10 mouse cellular contexts compared by ENCODE assay signal in the genomic region with DNA sequence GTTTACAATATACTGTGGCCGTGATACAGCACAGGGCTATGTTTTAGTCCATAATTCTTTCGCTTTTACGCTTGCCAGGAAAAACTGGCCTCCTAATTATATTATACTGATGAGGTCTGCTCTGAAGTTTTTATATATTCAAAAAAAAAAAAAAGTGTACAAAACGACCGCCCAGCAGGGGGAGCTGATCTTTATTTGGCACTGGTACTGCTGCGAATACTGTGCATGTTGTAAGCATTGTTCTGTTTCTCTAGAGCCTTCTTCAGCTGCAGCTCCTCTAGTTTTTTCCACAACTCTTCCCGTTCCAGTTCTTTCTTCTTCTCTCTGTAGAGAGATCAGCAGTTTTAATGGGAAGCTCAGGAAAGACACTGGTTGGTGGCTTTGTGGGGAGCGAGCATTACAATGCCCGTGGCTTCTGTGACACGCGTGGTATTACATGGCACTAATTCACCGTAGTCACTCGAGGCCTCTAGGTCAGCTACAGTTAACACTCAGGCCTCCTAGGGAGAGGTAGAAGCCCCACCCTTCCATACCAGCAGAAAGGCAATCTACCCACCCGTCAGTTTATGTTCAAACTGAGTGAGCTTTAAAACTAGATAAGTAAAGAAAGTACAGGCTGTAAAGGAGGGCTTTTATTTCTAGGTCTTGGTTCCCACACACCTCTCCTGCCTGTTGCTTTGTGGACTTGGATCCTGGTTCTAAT. TPM values are rescaled to one million over a fixed set of nuclear protein-coding genes. Genes with fewer than 3 reads are reported as not detected.
A peak's percentile ranks its signal among the peaks of the same experiment; 100 is the strongest.
DNase-seq lines count a peak whose midpoint lies in the region; ATAC-seq and TF ChIP-seq lines count a peak whose summit lies in the region.
"Had no signal": no experiment of that assay in that cellular context is flagged by ENCODE, and none has a peak within 500 bp of the region (broad histone marks: within the 10 kb centered on the region; RNA-seq: fewer than 3 reads in every experiment).

No protein-coding gene starts in this region.

- peak; percentile 47; the same call in 1 of the 2 replicates for ATAC-seq in forebrain, embryonic 16.5 days
- no peak for ATAC-seq in erythroid progenitor cell, adult 5-6 weeks (replicated peaks; ENCODE audit: low FRiP score, poor library complexity, severe bottlenecking)

- H3K27ac ChIP-seq in layer of hippocampus, adult 2 months = peak overlapping the region; percentile 68
- peak overlapping the region; percentile 27 for H3K27ac ChIP-seq in forebrain, embryonic 16.5 days (ENCODE audit: low read length)

- no peak overlapping the region for H3K4me3 ChIP-seq in layer of hippocampus, adult 2 months
- H3K4me3 ChIP-seq in forebrain, embryonic 16.5 days (replicated peaks; ENCODE audit: low read length) = no peak overlapping the region
- H3K4me3 ChIP-seq: erythroblast, embryonic 14.5 days; megakaryocyte, embryonic 14.5 days had no signal

- DNase-seq in layer of hippocampus, adult 2 months (ENCODE audit: low spot score in 2 of 2) = peak; percentile 48 to 58
- DNase-seq in layer of hippocampus, adult 9-11 months = no peak
- peak; percentile 52 for DNase-seq in ES-CJ7 (ENCODE audit: low read depth, low spot score)
- DNase-seq in brain, embryonic 14.5 days (ENCODE audit: low read depth) = peak; percentile 80
- DNase-seq in layer of hippocampus, adult 9-10 months (ENCODE audit: low spot score) = peak; percentile 20
- DNase-seq in naive thymus-derived CD4-positive, alpha-beta T cell, adult 2 months (ENCODE audit: low read depth) = peak; percentile 64

- H3K4me1 ChIP-seq in forebrain, embryonic 16.5 days (replicated peaks; ENCODE audit: control insufficient read depth, insufficient read depth, low read length) = peaks cover 4% of the 10 kb centered on the region

- TF ChIP-seq POLR2A in brain, embryonic 14.5 days (IDR thresholded peaks at IDR 0.05; ENCODE audit: borderline replicate concordance, extremely low read depth, insufficient read depth, insufficient read length, poor library complexity, severe bottlenecking) = no peak

- H3K4me2 ChIP-seq in forebrain, embryonic 16.5 days (ENCODE audit: low read length) = no peak overlapping the region

- 57% methylated on average over 14 of the region's 14 CpGs for WGBS in forebrain, embryonic 16.5 days

- TF ChIP-seq CTCF in layer of hippocampus, adult 2 months (conservative IDR thresholded peaks at IDR 0.05) = peak; percentile 80
- TF ChIP-seq CTCF in brain, embryonic 14.5 days (IDR thresholded peaks at IDR 0.05; ENCODE audit: borderline replicate concordance, extremely low read depth, insufficient read depth, insufficient read length) = peak; percentile 52; the same call in 1 of the 2 replicates

- H3K9me3 ChIP-seq in forebrain, embryonic 16.5 days (ENCODE audit: control insufficient read depth, low read length) = no peaks in the 10 kb centered on the region
- H3K9me3 ChIP-seq: megakaryocyte, embryonic 14.5 days had no signal

- H3K36me3 ChIP-seq in forebrain, embryonic 16.5 days (ENCODE audit: control insufficient read depth, insufficient read depth) = peaks cover 13% of the 10 kb centered on the region

- no peak overlapping the region for H3K9ac ChIP-seq in forebrain, embryonic 16.5 days (replicated peaks; ENCODE audit: low read depth, low read length)

- no peaks in the 10 kb centered on the region for H3K27me3 ChIP-seq in forebrain, embryonic 16.5 days (replicated peaks; ENCODE audit: control insufficient read depth, insufficient read depth, low read length)
- H3K27me3 ChIP-seq: megakaryocyte, embryonic 14.5 days had no signal

RNA-seq across cellular contexts. Expression of a gene that starts 27.2 kb away (rescaled TPM):
- 1 to 10 TPM; 8.0 to 8.7 TPM for total RNA-seq in layer of hippocampus, adult 2 months (2021)
- 30.7 and 35.6 TPM in 2 replicates for polyA plus RNA-seq in brain, embryonic 14.5 days (2012; rRNA removed)
- 54.0 and 56.3 TPM in 2 replicates for polyA plus RNA-seq in forebrain, embryonic 16.5 days (2015; fragmentation: Nextera tagmentation; extraction: Ambion mirVana)
- 20.5 and 34.4 TPM in 2 replicates for total RNA-seq in erythroid progenitor cell, adult 5-6 weeks (2015; ENCODE audit: low replicate concordance)
- 15.7 and 22.9 TPM in 2 replicates for total RNA-seq in erythroid progenitor cell, adult 5-6 weeks (2017; ENCODE audit: low replicate concordance)

RNA-seq across cellular contexts. Expression of a gene that starts 34.9 kb away (rescaled TPM):
- total RNA-seq in layer of hippocampus, adult 2 months (2021) = 10 to 100 TPM; 61.5 to 70.8 TPM
- 118 and 133 TPM in 2 replicates for polyA plus RNA-seq in brain, embryonic 14.5 days (2012; rRNA removed)
- polyA plus RNA-seq in forebrain, embryonic 16.5 days (2015; fragmentation: Nextera tagmentation; extraction: Ambion mirVana) = 94.8 and 101 TPM in 2 replicates
- 26.4 and 47.6 TPM in 2 replicates for total RNA-seq in erythroid progenitor cell, adult 5-6 weeks (2015; ENCODE audit: low replicate concordance)
- total RNA-seq in erythroid progenitor cell, adult 5-6 weeks (2017; ENCODE audit: low replicate concordance) = 21.2 and 34.5 TPM in 2 replicates

RNA-seq across cellular contexts. Expression of a gene that starts 50.1 kb away (rescaled TPM):
- 10 to 100 TPM; 68.6 to 73.2 TPM for total RNA-seq in layer of hippocampus, adult 2 months (2021)
- polyA plus RNA-seq in brain, embryonic 14.5 days (2012; rRNA removed) = 15.9 and 16.8 TPM in 2 replicates
- polyA plus RNA-seq in forebrain, embryonic 16.5 days (2015; fragmentation: Nextera tagmentation; extraction: Ambion mirVana) = 7.9 and 8.7 TPM in 2 replicates
- 59.1 and 84.3 TPM in 2 replicates for total RNA-seq in erythroid progenitor cell, adult 5-6 weeks (2015; ENCODE audit: low replicate concordance)
- total RNA-seq in erythroid progenitor cell, adult 5-6 weeks (2017; ENCODE audit: low replicate concordance) = 60.7 and 94.6 TPM in 2 replicates
